Mouse (Mus musculus): ENCODE measurements around the gene Tmem121. TPM values are rescaled to one million over a fixed set of nuclear protein-coding genes. Genes with fewer than 3 reads are reported as not detected.
A peak's percentile ranks its signal among the peaks of the same experiment; 100 is the strongest.

The Tmem121 gene
- polyA plus RNA-seq, 1 experiment from 2014 or later: 1.5 TPM

- Histone ChIP-seq H3K27ac (ENCODE audit: low read depth, low read length) (no peak overlapping the region), H3K4me2 (no peak overlapping the region), H3K27me3 (ENCODE audit: control insufficient read depth, insufficient read depth, low read length) (no peaks in the 10 kb centered on the region), H3K4me3 (ENCODE audit: low read depth, low read length) (no peak overlapping the region), H3K9ac (ENCODE audit: low read depth, low read length) (no peak overlapping the region), H3K36me3 (ENCODE audit: control insufficient read depth, insufficient read depth, low read length) (no peaks in the 10 kb centered on the region), H3K4me1 (ENCODE audit: control insufficient read depth, insufficient read depth, low read length) (no peaks in the 10 kb centered on the region), H3K9me3 (replicated peaks; ENCODE audit: control insufficient read depth, low read length) (no peaks in the 10 kb centered on the region)
- 8% methylated on average over 6 of the region's 6 CpGs for WGBS (ENCODE audit: insufficient replicate concordance)
- no peak for ATAC-seq (replicated peaks; ENCODE audit: insufficient number of reproducible peaks, low FRiP score, low TSS enrichment)
Observed at GRCm38 (mm10) chr12:113215667-113216346, 30.1 kb downstream of the Tmem121 start.

- H3K4me1 ChIP-seq (ENCODE audit: control insufficient read depth, insufficient read depth, low read length): no peaks in the 10 kb centered on the region
- no peak overlapping the region for H3K4me2 ChIP-seq
- H3K27me3 ChIP-seq (ENCODE audit: control insufficient read depth, insufficient read depth, low read length): no peaks in the 10 kb centered on the region
- ATAC-seq (replicated peaks; ENCODE audit: insufficient number of reproducible peaks, low FRiP score, low TSS enrichment): no peak
- H3K9me3 ChIP-seq (replicated peaks; ENCODE audit: control insufficient read depth, low read length): no peaks in the 10 kb centered on the region
- H3K27ac ChIP-seq (ENCODE audit: low read depth, low read length): no peak overlapping the region
- H3K4me3 ChIP-seq (ENCODE audit: low read depth, low read length): no peak overlapping the region
- no peaks in the 10 kb centered on the region for H3K36me3 ChIP-seq (ENCODE audit: control insufficient read depth, insufficient read depth, low read length)
- 24% methylated on average over 11 of the region's 11 CpGs for WGBS (ENCODE audit: insufficient replicate concordance)
- H3K9ac ChIP-seq (ENCODE audit: low read depth, low read length): no peak overlapping the region
Observed at GRCm38 (mm10) chr12:113217306-113218242, 31.8 kb downstream of the Tmem121 start.

DNA sequence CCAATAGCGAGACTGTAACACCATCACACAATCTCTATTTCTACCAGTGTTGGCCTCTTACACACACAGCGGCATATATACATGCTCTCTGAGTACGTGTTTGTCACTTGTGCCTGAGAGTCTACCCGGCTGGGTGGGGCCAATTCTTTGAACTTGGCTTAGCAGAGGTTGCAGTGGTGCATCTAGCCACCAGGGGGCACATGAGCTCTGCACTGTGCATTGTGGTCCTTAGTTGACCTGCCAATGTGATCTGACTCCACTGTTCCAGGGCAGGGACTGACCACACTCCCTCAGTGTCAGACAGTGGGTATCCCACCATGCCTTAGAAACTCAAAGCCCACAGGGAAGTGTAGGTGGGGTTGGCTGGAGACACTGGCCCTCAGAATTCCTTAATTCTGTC lies 34.1 kb downstream of the Tmem121 start:
- ATAC-seq (replicated peaks; ENCODE audit: insufficient number of reproducible peaks, low FRiP score, low TSS enrichment): no peak
- Histone ChIP-seq H3K9me3 (replicated peaks; ENCODE audit: control insufficient read depth, low read length) (no peaks in the 10 kb centered on the region), H3K36me3 (ENCODE audit: control insufficient read depth, insufficient read depth, low read length) (no peaks in the 10 kb centered on the region), H3K9ac (ENCODE audit: low read depth, low read length) (no peak overlapping the region), H3K4me2 (no peak overlapping the region), H3K27me3 (ENCODE audit: control insufficient read depth, insufficient read depth, low read length) (no peaks in the 10 kb centered on the region), H3K4me1 (ENCODE audit: control insufficient read depth, insufficient read depth, low read length) (no peaks in the 10 kb centered on the region), H3K4me3 (ENCODE audit: low read depth, low read length) (no peak overlapping the region), H3K27ac (ENCODE audit: low read depth, low read length) (no peak overlapping the region)
- WGBS (ENCODE audit: insufficient replicate concordance): 49% methylated on average over 4 of the region's 4 CpGs

GRCm38 (mm10) chr12:113220447-113220846 lies 34.7 kb downstream of the Tmem121 start:
- no peak overlapping the region for H3K4me2 ChIP-seq
- peak; percentile 57 for ATAC-seq (replicated peaks; ENCODE audit: insufficient number of reproducible peaks, low FRiP score, low TSS enrichment)
- H3K9ac ChIP-seq (ENCODE audit: low read depth, low read length): no peak overlapping the region
- WGBS (ENCODE audit: insufficient replicate concordance): 38% methylated on average over 4 of the region's 4 CpGs
- H3K4me3 ChIP-seq (ENCODE audit: low read depth, low read length): no peak overlapping the region
- H3K4me1 ChIP-seq (ENCODE audit: control insufficient read depth, insufficient read depth, low read length): no peaks in the 10 kb centered on the region
- no peaks in the 10 kb centered on the region for H3K36me3 ChIP-seq (ENCODE audit: control insufficient read depth, insufficient read depth, low read length)
- no peaks in the 10 kb centered on the region for H3K9me3 ChIP-seq (replicated peaks; ENCODE audit: control insufficient read depth, low read length)
- no peak overlapping the region for H3K27ac ChIP-seq (ENCODE audit: low read depth, low read length)
- H3K27me3 ChIP-seq (ENCODE audit: control insufficient read depth, insufficient read depth, low read length): no peaks in the 10 kb centered on the region

DNA sequence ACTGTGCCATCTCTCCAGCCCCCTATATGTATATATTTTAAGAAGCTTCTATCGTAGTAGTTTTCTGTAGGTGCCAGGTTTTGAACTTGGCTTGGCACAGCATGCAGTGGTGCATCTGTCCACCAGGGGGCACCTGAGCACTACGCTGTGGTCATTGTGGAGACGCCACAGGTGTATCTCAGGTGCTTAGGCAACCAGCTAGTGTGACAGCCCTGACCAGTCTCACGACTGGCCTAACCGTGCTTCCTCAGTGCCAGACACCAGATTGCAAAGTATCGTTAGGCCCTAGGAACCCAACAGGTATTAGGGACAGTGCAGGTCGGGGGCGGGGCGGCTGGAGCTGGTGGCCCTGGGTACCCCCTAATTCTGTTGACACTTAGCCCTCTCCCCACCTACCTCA lies 35.6 kb downstream of the Tmem121 start:
- Histone ChIP-seq H3K9ac (ENCODE audit: low read depth, low read length) (no peak overlapping the region), H3K27me3 (ENCODE audit: control insufficient read depth, insufficient read depth, low read length) (no peaks in the 10 kb centered on the region), H3K9me3 (replicated peaks; ENCODE audit: control insufficient read depth, low read length) (no peaks in the 10 kb centered on the region), H3K4me2 (no peak overlapping the region), H3K4me3 (ENCODE audit: low read depth, low read length) (no peak overlapping the region), H3K36me3 (ENCODE audit: control insufficient read depth, insufficient read depth, low read length) (no peaks in the 10 kb centered on the region), H3K27ac (ENCODE audit: low read depth, low read length) (no peak overlapping the region), H3K4me1 (ENCODE audit: control insufficient read depth, insufficient read depth, low read length) (no peaks in the 10 kb centered on the region)
- WGBS (ENCODE audit: insufficient replicate concordance): 65% methylated on average over 9 of the region's 9 CpGs
- no peak for ATAC-seq (replicated peaks; ENCODE audit: insufficient number of reproducible peaks, low FRiP score, low TSS enrichment)

GRCm38 (mm10) chr12:113222121-113222636 lies 36.4 kb downstream of the Tmem121 start:
- Histone ChIP-seq H3K9ac (ENCODE audit: low read depth, low read length) (no peak overlapping the region), H3K36me3 (ENCODE audit: control insufficient read depth, insufficient read depth, low read length) (no peaks in the 10 kb centered on the region), H3K4me3 (ENCODE audit: low read depth, low read length) (no peak overlapping the region), H3K4me2 (peak overlapping the region; percentile 21), H3K27ac (ENCODE audit: low read depth, low read length) (no peak overlapping the region), H3K27me3 (ENCODE audit: control insufficient read depth, insufficient read depth, low read length) (no peaks in the 10 kb centered on the region), H3K9me3 (replicated peaks; ENCODE audit: control insufficient read depth, low read length) (no peaks in the 10 kb centered on the region), H3K4me1 (ENCODE audit: control insufficient read depth, insufficient read depth, low read length) (no peaks in the 10 kb centered on the region)
- 15% methylated on average over 8 of the region's 8 CpGs for WGBS (ENCODE audit: insufficient replicate concordance)
- peak; percentile 69 for ATAC-seq (replicated peaks; ENCODE audit: insufficient number of reproducible peaks, low FRiP score, low TSS enrichment)

- Histone ChIP-seq H3K27me3 (ENCODE audit: control insufficient read depth, insufficient read depth, low read length) (no peaks in the 10 kb centered on the region), H3K9me3 (replicated peaks; ENCODE audit: control insufficient read depth, low read length) (no peaks in the 10 kb centered on the region), H3K36me3 (ENCODE audit: control insufficient read depth, insufficient read depth, low read length) (no peaks in the 10 kb centered on the region), H3K4me2 (no peak overlapping the region), H3K9ac (ENCODE audit: low read depth, low read length) (no peak overlapping the region), H3K27ac (ENCODE audit: low read depth, low read length) (no peak overlapping the region), H3K4me3 (ENCODE audit: low read depth, low read length) (no peak overlapping the region), H3K4me1 (ENCODE audit: control insufficient read depth, insufficient read depth, low read length) (no peaks in the 10 kb centered on the region)
- peak; percentile 29; the same call in 1 of the 2 replicates for ATAC-seq (replicated peaks; ENCODE audit: insufficient number of reproducible peaks, low FRiP score, low TSS enrichment)
- 26% methylated on average over 6 of the region's 6 CpGs for WGBS (ENCODE audit: insufficient replicate concordance)
Observed at GRCm38 (mm10) chr12:113222748-113223147, 37.0 kb downstream of the Tmem121 start.

DNA sequence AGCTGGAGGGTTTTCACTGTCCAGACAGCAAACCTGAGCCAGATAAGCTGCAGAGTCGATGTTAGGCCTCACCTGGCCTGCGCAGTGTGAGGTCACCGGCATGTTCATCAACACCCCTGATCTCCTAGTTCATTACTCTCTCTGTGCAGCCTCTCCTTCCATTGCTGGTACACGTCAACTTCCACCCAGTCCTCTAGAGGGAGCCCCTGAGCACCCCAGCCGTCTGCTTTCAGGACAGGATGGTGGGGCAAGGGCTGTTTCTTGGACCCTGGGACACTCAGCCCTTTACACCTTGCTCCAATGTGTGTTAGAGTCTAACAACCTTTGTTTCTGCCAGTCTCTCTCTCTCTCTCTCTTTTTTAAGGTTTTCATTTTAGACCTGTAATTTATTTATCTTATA lies 38.5 kb downstream of the Tmem121 start:
- no peaks in the 10 kb centered on the region for H3K27me3 ChIP-seq (ENCODE audit: control insufficient read depth, insufficient read depth, low read length)
- H3K9me3 ChIP-seq (replicated peaks; ENCODE audit: control insufficient read depth, low read length): no peaks in the 10 kb centered on the region
- ATAC-seq (replicated peaks; ENCODE audit: insufficient number of reproducible peaks, low FRiP score, low TSS enrichment): no peak
- no peaks in the 10 kb centered on the region for H3K4me1 ChIP-seq (ENCODE audit: control insufficient read depth, insufficient read depth, low read length)
- no peak overlapping the region for H3K9ac ChIP-seq (ENCODE audit: low read depth, low read length)
- H3K36me3 ChIP-seq (ENCODE audit: control insufficient read depth, insufficient read depth, low read length): no peaks in the 10 kb centered on the region
- H3K4me2 ChIP-seq: no peak overlapping the region
- no peak overlapping the region for H3K27ac ChIP-seq (ENCODE audit: low read depth, low read length)
- 70% methylated on average over 5 of the region's 5 CpGs for WGBS (ENCODE audit: insufficient replicate concordance)
- H3K4me3 ChIP-seq (ENCODE audit: low read depth, low read length): no peak overlapping the region
